Comparison of ENCODE assay signal across 27 mouse cellular contexts in genomic region chr19:11466471-11466870, GRCm38 (mm10). TPM values are rescaled to one million over a fixed set of nuclear protein-coding genes. Genes with fewer than 3 reads are reported as not detected.
"Had no signal": no experiment of that assay in that cellular context is flagged by ENCODE, and none has a peak within 500 bp of the region (broad histone marks: within the 10 kb centered on the region; RNA-seq: fewer than 3 reads in every experiment).

No protein-coding gene starts in this region.

- H3K4me2 ChIP-seq: kidney, embryonic 15.5 days; liver, embryonic 13.5 days; lung, embryonic 14.5 days; midbrain, embryonic 13.5 days; neural tube, embryonic 13.5 days had no signal

- H3K9me3 ChIP-seq: kidney, embryonic 15.5 days; liver, embryonic 13.5 days; megakaryocyte, embryonic 14.5 days; midbrain, embryonic 10.5 days; midbrain, embryonic 13.5 days; neural tube, embryonic 13.5 days had no signal

- H3K27ac ChIP-seq: kidney, embryonic 15.5 days; left cerebral cortex, adult 2 months; liver, embryonic 13.5 days; midbrain, embryonic 10.5 days; midbrain, embryonic 13.5 days; neural tube, embryonic 13.5 days; stomach, postnatal 0 days had no signal

- DNase-seq: kidney, adult 11 months; kidney, adult 8-10 months; kidney, postnatal 10 days; kidney, postnatal 36 days; layer of hippocampus, postnatal 36 days; liver, embryonic 13.5 days; liver, postnatal 0 days; lung, embryonic 14.5 days; retina, postnatal 1 day; right cerebral cortex, postnatal 4 days; thymus, adult 2 months; thymus, postnatal 25 days had no signal

- H3K4me3 ChIP-seq: kidney, embryonic 15.5 days; left cerebral cortex, adult 2 months; liver, embryonic 13.5 days; megakaryocyte, embryonic 14.5 days; midbrain, embryonic 10.5 days; midbrain, embryonic 13.5 days; myocyte; neural tube, embryonic 13.5 days had no signal

- H3K36me3 ChIP-seq: kidney, embryonic 15.5 days; liver, embryonic 13.5 days; midbrain, embryonic 10.5 days; midbrain, embryonic 13.5 days; neural tube, embryonic 13.5 days had no signal

- ATAC-seq: liver, postnatal 0 days; lung, postnatal 0 days; midbrain, embryonic 13.5 days; midbrain, embryonic 16.5 days had no signal

- H3K4me1 ChIP-seq: kidney, embryonic 15.5 days; liver, embryonic 13.5 days; megakaryocyte, embryonic 14.5 days; midbrain, embryonic 10.5 days; midbrain, embryonic 13.5 days; neural tube, embryonic 13.5 days had no signal

- H3K27me3 ChIP-seq: kidney, embryonic 15.5 days; liver, embryonic 13.5 days; megakaryocyte, embryonic 14.5 days; midbrain, embryonic 13.5 days; neural tube, embryonic 13.5 days had no signal

- H3K9ac ChIP-seq: kidney, embryonic 15.5 days; liver, embryonic 13.5 days; liver, postnatal 0 days; lung, embryonic 14.5 days; midbrain, embryonic 13.5 days; neural tube, embryonic 13.5 days had no signal

RNA-seq across cellular contexts. Expression of gene Ms4a6c, which starts 2.7 kb away (rescaled TPM):
- polyA plus RNA-seq: myocyte had no signal

RNA-seq across cellular contexts. Expression of gene Gm8369, which starts 19.3 kb away (rescaled TPM):
- polyA plus RNA-seq: kidney, embryonic 15.5 days; limb, embryonic 11.5 days; liver, embryonic 13.5 days; lung, embryonic 14.5 days; midbrain, embryonic 10.5 days; midbrain, embryonic 13.5 days; midbrain, embryonic 16.5 days; myocyte; neural tube, embryonic 13.5 days; stomach, embryonic 14.5 days had no signal

RNA-seq across cellular contexts. Expression of gene Ms4a4b, which starts 23.1 kb away (rescaled TPM):
- total RNA-seq: layer of hippocampus, postnatal 10 days; layer of hippocampus, postnatal 36 days; left cerebral cortex, postnatal 10 days; left cerebral cortex, postnatal 36 days had no signal
- polyA plus RNA-seq: kidney, embryonic 15.5 days; limb, embryonic 11.5 days; lung, embryonic 14.5 days; midbrain, embryonic 10.5 days; midbrain, embryonic 13.5 days; midbrain, embryonic 16.5 days; myocyte; neural tube, embryonic 13.5 days had no signal

RNA-seq across cellular contexts. Expression of gene Ms4a6b, which starts 49.8 kb away (rescaled TPM):
- polyA plus RNA-seq: myocyte had no signal
